In the genomic region with DNA sequence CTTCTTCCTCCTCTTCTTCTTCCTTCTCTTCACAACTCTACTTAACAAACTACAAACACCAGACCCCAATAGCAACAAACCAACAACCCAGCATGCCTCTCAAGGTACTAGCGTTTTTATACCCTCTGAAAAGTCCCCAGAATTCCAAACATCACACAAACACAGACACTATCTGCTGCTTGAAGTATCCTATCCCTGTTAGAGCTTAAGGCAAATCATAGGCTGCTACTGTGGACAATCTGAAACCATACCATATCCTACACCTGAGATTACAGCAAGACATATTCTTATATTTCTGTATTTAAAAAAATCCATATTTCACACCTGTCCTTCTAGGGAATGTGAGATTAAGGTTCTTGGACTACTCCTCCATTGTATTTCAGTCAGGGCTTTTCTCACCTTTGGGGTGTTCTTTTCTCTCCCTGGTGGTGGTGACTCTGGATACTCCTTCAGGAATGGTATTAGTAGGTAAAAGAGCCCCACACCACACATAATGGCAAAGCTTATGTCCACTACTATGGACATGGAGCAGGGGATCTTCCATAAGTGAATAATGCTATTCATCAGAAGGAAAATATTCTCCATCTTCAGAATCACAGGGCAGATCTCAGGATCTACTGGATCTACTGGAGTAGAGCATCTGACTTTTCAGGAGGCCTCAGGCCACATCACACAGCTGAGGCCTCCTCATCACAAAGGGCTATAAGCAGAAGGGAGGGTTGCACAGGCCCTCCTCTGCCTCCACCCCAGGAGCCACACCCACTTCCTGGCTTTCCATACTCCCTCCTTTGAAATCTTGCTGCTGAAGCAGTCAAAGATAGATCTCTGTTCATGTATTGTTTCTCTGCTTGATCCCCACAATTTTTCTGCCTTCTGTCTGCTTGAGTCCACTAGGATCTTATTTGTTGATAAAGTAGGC, we compare ENCODE assay signal across 9 mouse cellular contexts. TPM values are rescaled to one million over a fixed set of nuclear protein-coding genes. Genes with fewer than 3 reads are reported as not detected.
DNase-seq lines count a peak whose midpoint lies in the region; ATAC-seq and TF ChIP-seq lines count a peak whose summit lies in the region.
"Had no signal": no experiment of that assay in that cellular context is flagged by ENCODE, and none has a peak within 500 bp of the region (broad histone marks: within the 10 kb centered on the region; RNA-seq: fewer than 3 reads in every experiment).

A gene (minus strand): TSS at position 619 of the 919 bp plus-strand sequence.

- TF ChIP-seq POLR2A in lung, adult 2 months (IDR thresholded peaks at IDR 0.05; ENCODE audit: borderline replicate concordance, extremely low read depth, low read depth, low read length), result no peak

- no peak within 1 kb of the TSS for H3K27ac ChIP-seq in ES-E14 (ENCODE audit: insufficient read depth, low read depth, low read length, poor library complexity, severe bottlenecking)
- H3K27ac ChIP-seq in forebrain, embryonic 15.5 days (replicated peaks), result no peak within 1 kb of the TSS
- H3K27ac ChIP-seq in layer of hippocampus, adult 2 months, result no peak within 1 kb of the TSS

- 44% methylated on average over 1 of the region's 1 CpGs for WGBS in forebrain, embryonic 15.5 days
- 23% methylated on average over 1 of the region's 1 CpGs for WGBS in lung, adult 2 months

- in situ Hi-C loops in ES-E14 (cut with MboI; ENCODE audit: low sequenced_read_pairs in 2 of 2, unreplicated experiment in 2 of 2), result no loop called here

- H3K9ac ChIP-seq in ES-E14 (ENCODE audit: insufficient read depth, low read depth, low read length, poor library complexity, severe bottlenecking), result no peak within 1 kb of the TSS
- no peak within 1 kb of the TSS for H3K9ac ChIP-seq in forebrain, embryonic 15.5 days (replicated peaks)

- no peaks in the 10 kb centered on the region for H3K36me3 ChIP-seq in ES-E14 (ENCODE audit: control insufficient read depth, insufficient read depth, low read length, poor library complexity, severe bottlenecking)
- no peaks in the 10 kb centered on the region for H3K36me3 ChIP-seq in forebrain, embryonic 15.5 days

- no peak within 1 kb of the TSS for H3K4me3 ChIP-seq in ES-E14 (ENCODE audit: insufficient read depth in 1 of 2, low read depth in 1 of 2, low read length in 2 of 2, poor library complexity in 1 of 2, severe bottlenecking in 1 of 2)
- H3K4me3 ChIP-seq in forebrain, embryonic 15.5 days, result no peak within 1 kb of the TSS
- no peak within 1 kb of the TSS for H3K4me3 ChIP-seq in layer of hippocampus, adult 2 months
- H3K4me3 ChIP-seq in lung, adult 2 months (replicated peaks; ENCODE audit: extremely low read depth, low read depth, low read length), result no peak within 1 kb of the TSS

- intact Hi-C loops in heart, postnatal 14 days (cut with DNase I), result no loop called here

- TF ChIP-seq CTCF in layer of hippocampus, adult 2 months (conservative IDR thresholded peaks at IDR 0.05), result no peak
- no peak for TF ChIP-seq CTCF in lung, adult 2 months (IDR thresholded peaks at IDR 0.05; ENCODE audit: insufficient read depth, low read length)

- no peaks in the 10 kb centered on the region for H3K9me3 ChIP-seq in ES-E14 (ENCODE audit: control insufficient read depth, insufficient read depth, low read depth, low read length)
- no peaks in the 10 kb centered on the region for H3K9me3 ChIP-seq in forebrain, embryonic 15.5 days

- no peak for DNase-seq in ES-E14 (ENCODE audit: low read depth, low spot score)
- DNase-seq in heart, postnatal 14 days, result peak; percentile 6 to 16
- peak; percentile 10 to 23 for DNase-seq in layer of hippocampus, adult 2 months (ENCODE audit: low spot score in 2 of 2)
- peak; percentile 6 for DNase-seq in lung, adult 2 months
- DNase-seq in urinary bladder, postnatal 25 days (ENCODE audit: low spot score), result peak; percentile 7

- peak; percentile 74 for ATAC-seq in cerebellum, adult (ENCODE audit: insufficient number of reproducible peaks, low FRiP score, low TSS enrichment)
- ATAC-seq in forebrain, embryonic 15.5 days (replicated peaks), result peak; percentile 84
- ATAC-seq in neutrophil, adult 5-6 weeks (ENCODE audit: extremely low read depth, insufficient number of reproducible peaks, low FRiP score, poor library complexity, severe bottlenecking), result peak; percentile 34

- no peak within 1 kb of the TSS for H3K4me2 ChIP-seq in forebrain, embryonic 15.5 days (replicated peaks)

- no peaks in the 10 kb centered on the region for H3K27me3 ChIP-seq in forebrain, embryonic 15.5 days

- no peaks in the 10 kb centered on the region for H3K4me1 ChIP-seq in ES-E14 (ENCODE audit: control insufficient read depth in 2 of 2, insufficient read depth in 2 of 2, low read length in 2 of 2, poor library complexity in 1 of 2)
- no peaks in the 10 kb centered on the region for H3K4me1 ChIP-seq in forebrain, embryonic 15.5 days
- H3K4me1 ChIP-seq in lung, adult 2 months (ENCODE audit: control insufficient read depth, insufficient read depth, low read length), result no peaks in the 10 kb centered on the region

TF ChIP-seq in ES-E14, 5 proteins besides CTCF, POLR2A, EP300 and RAD21:
- TF ChIP-seq ZC3H11A (IDR thresholded peaks at IDR 0.05; ENCODE audit: borderline replicate concordance, low read depth, low read length) (peak; percentile 25; the same call in 1 of the 2 replicates), ZNF384 (IDR thresholded peaks at IDR 0.05; ENCODE audit: low read depth, low read length) (no peak), CHD2 (IDR thresholded peaks at IDR 0.05; ENCODE audit: low read depth, low read length) (no peak), MAFK (IDR thresholded peaks at IDR 0.05; ENCODE audit: insufficient read depth, low read depth, low read length) (no peak), HCFC1 (IDR thresholded peaks at IDR 0.05; ENCODE audit: borderline replicate concordance, insufficient read depth, low read length) (no peak)

RNA-seq across cellular contexts. Expression of the gene that starts here (rescaled TPM):
- total RNA-seq in ES-E14 (2012; rRNA removed), result not detected in 2 replicates
- not detected in 2 replicates for polyA plus RNA-seq in forebrain, embryonic 15.5 days (2015; fragmentation: Nextera tagmentation; extraction: Ambion mirVana)
- total RNA-seq in heart, postnatal 14 days (2021), result not detected
- not detected for total RNA-seq in layer of hippocampus, adult 2 months (2021)
- not detected in 2 replicates for polyA plus RNA-seq in lung, adult 2 months (2012; rRNA removed)
- total RNA-seq in neutrophil, adult 5-6 weeks (2017), result not detected in 2 replicates
- polyA plus RNA-seq: small intestine, adult 2 months had no signal

Comparison
In these comparisons a context has a peak if more than half of its experiments do, and no peak if none do; other contexts are left out.
1. Peak in ATAC-seq in forebrain, embryonic 15.5 days; RNA of the gene not detected or under 1 TPM.
2. Peak in DNase-seq in heart, postnatal 14 days; RNA of the gene not detected or under 1 TPM.
3. Peak in DNase-seq in layer of hippocampus, adult 2 months; RNA of the gene not detected or under 1 TPM.
4. Peak in DNase-seq in lung, adult 2 months; RNA of the gene not detected or under 1 TPM.
5. Peak in ATAC-seq in neutrophil, adult 5-6 weeks; RNA of the gene not detected or under 1 TPM.
6. ATAC-seq: peak in every context shown above with its lines; median percentile 84 in forebrain, embryonic 15.5 days; 74 in cerebellum, adult; 34 in neutrophil, adult 5-6 weeks.